Mouse (Mus musculus): ENCODE data around the gene Hdgfl2.
"Not testable (repeated sequence)": the region's sequence is repeated elsewhere in the genome, so short reads cannot be mapped to it uniquely, and the experiment has no call there.

The Hdgfl2 gene

DNA sequence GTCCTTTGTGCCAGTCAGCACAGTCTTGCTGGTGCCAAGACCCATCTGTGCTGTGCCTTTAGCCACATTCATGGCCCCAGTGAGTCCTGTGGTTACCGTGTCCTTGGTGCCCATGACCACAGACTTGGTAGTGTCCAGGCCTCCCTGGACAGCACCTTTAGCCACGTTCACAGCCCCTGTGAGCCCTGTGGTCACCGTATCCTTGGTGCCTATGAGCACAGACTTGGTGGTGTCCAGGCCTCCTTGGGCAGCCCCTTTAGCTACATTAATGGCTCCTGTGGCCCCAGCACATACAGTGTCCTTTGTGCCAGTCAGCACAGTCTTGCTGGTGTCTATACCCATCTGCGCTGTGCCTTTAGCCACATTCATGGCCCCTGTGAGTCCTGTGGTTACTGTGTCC is 27.0 kb downstream of the Hdgfl2 start:
- DNase-seq (ENCODE audit: low spot score), result not testable (repeated sequence)

DNA sequence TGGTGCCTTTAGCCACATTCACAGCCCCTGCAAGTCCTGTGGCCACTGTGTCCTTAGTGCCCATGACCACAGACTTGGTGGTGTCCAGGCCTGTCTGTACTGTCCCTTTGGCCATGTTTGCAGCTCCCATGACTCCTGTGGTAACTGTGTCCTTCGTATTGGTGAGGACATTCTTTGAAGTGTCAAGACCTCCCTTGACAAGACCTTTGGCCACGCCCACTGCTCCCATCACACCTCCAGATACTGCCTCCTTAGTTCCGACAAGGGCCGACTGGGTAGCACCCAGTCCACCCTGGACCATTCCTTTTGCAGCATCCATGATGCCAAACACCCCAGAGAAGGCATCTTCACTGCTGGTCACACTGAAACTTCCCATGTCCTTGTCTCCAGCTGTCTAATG is 27.5 kb downstream of the Hdgfl2 start:
- DNase-seq (ENCODE audit: low spot score), result no peak

DNA sequence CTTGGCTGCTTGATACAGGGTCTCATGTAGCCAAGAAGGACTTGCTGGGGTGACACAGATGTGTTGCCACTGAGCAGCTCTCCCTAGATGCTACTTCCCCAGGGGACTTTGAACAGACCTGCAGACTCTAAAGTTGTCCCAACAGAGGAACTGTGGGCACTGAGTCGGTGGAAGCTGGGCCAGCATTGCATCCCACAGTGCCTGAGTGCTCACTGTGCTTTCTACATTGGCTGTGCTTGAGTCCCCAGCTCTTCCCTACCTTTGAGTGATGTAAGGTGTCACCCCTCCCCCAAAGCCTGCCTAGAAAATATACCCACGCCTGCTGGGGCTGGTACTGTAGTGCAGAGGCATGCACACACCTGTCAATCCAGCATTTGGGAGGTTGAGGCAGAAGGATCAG is 28.3 kb downstream of the Hdgfl2 start:
- no peak for DNase-seq (ENCODE audit: low spot score)

DNA sequence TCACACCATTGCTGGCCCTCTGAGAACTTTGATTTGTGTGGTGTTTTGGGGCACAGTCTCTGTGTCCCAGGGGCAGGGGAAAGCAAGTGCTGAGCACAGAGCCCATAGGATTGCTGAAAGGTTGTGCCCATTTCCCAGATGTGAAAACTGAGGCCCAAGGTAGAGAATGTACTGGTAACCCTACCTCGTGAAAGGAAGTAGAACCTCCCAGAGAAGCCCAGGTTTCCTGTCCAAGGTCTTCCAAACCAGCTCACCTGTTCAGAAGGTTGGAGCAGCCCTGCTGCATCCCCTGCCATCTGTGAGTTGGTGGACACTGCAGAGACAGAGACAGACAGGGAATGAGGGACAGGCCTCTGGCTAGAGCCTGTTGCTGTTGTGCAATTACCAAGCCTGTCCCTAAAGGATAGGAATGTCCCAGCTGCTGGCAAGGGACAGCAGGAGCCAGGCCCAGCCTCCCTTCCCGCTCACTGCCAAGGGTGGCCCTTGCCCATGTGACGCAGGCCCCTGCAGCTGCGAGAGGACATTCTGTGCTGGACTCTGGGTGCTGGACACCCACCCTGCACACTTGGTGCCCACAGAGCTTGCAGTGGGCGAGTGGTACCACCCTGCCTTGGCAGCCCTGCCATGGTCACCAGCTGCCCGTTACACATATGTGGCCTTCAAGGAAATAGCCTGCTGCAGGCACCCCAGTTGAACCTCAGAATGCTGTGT is 29.1 kb downstream of the Hdgfl2 start:
- DNase-seq (ENCODE audit: low spot score), result no peak

DNA sequence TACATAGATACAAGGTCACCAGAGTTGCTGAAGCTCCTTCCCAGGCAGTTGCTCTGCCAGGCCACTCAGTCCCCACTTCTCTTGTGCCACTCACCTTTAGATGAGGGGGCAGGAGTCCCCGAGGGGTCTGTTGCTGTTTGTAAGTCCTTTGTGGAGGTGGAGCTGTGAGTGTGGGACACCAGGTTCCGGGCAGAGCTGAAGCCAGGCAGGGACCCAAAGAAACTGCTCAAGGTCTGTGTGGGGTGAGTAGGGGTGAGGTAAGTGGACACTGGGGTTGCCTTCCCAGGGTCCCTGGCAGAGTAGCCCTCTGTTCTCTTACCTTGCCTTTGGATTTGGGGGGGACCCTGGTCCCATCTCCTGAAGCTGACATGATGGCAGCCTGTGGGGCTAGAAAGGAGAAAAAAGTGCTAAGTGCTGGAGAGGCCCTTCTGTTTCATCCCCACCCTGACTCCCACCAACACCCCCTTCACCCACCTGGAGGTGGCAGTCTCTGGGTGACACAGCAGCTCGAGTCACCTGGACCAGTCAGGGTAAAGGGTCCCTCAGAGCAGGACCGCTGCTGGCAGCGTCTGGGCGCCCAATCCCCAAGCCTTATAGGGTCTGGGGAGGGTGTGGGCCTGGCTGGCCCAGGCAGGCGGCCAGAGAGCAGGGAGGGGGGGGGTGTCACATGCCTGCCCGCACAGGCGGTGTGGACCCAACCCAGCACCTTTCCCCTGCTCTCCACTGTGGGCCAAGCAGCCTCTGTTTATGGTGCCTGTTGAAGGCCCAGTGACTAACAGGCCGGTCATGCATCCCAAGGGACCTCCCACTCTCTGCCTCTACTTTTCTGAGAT is 30.0 kb downstream of the Hdgfl2 start, which contains the start of gene Plin4:
Gene Plin4 (minus strand): TSS at position 585 of the 833 bp plus-strand sequence.
- no peak for DNase-seq (ENCODE audit: low spot score)

DNA sequence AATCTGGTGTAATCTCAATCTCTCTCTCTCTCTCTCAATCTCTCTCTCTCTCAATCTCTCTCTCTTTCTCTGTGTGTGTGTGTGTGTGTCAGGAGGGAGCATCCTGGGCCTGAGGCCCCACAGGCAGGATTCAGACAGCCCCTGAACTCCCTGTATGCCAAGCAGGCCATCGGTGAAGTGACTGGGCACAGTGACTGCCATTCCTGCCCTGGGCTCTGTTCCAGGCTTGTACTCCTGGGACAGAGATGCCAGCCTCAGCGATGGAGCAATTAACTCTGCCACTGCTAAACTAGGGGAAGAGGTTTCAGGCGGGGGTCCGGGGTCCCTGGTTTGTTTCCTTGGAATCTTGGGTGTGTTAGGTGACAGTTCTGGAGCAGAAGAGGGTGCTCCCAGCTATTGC is 31.1 kb downstream of the Hdgfl2 start:
- no peak for DNase-seq (ENCODE audit: low spot score)

DNA sequence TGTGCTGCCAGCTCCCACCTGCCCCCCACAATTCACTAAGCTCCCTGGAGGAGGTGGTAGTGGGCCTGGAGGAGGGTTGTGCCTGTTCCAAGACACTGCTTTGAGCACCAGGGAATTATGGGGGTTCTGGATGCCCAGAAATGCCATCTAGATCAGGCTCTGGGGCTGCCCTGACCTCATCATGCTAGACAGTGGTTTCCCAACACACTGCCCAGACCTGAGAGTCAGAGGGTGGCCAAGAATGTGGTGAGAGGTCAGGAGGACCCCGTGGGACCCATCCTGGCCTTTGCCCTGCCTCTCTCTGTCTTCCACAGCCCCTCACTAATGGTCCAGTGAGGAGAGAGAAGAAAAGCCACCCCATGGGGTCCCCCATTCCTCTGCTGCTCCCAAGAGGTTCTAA is 31.6 kb downstream of the Hdgfl2 start:
- no peak for DNase-seq (ENCODE audit: low spot score)

DNA sequence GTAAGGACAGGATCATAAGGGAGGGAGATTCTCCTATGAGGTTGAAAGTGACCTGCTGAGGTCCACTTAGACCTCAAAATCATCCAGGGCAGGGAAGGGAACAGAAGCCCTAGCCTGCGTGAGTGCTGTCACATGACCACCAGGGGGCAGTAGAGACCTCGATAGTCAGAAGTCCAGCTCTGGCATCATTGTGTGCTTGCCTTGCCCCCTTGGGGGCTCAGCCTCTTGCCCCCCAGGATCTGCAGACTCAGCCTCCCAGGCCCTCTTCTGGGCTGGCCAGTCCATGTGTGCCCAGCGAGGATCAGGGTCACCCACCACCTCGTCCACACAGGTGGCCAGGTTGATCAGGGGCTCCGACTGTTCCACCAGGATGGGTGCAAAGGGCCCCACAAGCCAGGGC is 32.4 kb downstream of the Hdgfl2 start:
- no peak for DNase-seq (ENCODE audit: low spot score)

DNA sequence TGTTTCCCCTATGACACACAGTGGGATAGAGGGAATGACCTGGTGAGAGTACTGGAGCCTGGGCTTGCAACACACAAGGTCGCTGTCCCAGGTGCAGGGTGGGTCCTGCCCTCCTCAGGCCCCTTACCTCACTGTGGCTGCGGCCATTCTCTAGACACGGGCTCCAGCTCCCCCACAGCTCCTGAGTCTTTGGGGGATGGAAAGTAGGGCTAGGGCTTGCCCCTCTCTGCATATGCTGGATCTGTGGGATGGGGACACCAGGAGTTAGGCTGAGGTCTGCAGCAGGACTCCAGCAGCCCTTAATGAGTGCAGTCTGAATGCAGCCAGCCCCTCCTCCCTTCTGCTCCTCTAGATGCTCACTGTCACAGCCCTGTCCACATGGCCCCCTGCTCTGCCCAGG is 33.3 kb downstream of the Hdgfl2 start:
- DNase-seq (ENCODE audit: low spot score), result no peak

DNA sequence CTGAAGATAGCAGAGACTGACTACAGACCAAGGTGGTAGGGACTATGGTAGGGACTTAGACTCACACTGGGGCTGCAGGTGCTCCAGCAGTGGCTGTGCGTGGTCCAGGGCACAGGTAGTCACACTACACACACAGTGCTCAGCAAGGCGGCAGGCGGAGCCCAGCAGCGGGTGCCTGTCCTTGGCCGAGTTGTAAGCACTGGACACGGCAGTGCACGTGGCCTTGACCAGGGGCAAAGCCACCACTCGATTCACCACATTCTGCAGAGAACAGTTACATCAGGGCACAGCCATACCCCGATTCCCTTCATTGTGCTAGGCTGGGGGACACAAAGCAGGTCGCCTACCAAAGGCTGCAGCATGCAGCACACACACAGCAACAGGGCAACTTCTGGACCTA is 36.8 kb downstream of the Hdgfl2 start:
- DNase-seq (ENCODE audit: low spot score), result no peak

DNA sequence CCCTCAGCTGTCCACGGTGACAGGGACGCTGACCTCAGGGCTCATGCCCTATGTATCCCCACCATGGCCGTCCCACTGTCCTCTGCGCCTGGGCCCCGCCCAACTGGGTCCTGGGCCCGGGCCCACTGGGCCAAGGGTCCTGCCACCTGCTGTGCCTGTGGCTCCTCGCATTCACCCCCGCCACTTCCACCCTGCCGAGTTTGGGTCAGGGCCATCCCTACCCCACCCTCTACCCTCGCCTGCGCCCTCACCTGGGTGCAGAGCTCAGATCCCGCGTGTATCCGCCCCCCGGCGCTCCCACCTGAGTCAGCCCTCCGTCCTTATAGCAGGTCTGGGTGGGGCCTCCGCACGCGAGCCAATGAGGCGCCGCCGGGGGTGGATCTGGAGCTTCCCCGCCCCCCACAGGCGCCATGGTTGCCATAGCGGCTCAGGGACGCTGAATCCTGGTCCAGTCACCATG is 37.8 kb downstream of the Hdgfl2 start, which contains the start of gene Plin5:
Gene Plin5 (minus strand): TSS at position 346 of the 460 bp plus-strand sequence.
- no peak for DNase-seq (ENCODE audit: low spot score)

DNA sequence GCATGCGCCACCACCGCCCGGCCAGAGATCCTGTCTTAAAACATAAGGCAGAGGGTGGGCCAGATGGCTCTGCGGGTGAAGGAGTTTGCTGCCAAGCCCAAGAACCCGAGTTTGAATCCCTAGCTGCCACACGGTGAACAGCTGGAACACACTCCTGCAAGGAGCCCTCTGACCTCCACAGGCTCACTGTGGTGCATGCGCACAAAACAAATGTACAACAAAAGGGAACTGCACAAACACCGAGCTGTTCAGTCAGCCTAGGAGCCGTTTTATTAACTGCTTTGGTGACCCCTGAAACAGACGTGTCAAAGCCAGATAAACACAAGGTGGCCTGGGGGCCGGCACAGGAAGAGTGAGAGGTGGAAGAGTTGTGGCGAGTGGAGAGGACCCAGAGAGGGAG is 40.0 kb downstream of the Hdgfl2 start:
- no peak for DNase-seq (ENCODE audit: low spot score)

DNA sequence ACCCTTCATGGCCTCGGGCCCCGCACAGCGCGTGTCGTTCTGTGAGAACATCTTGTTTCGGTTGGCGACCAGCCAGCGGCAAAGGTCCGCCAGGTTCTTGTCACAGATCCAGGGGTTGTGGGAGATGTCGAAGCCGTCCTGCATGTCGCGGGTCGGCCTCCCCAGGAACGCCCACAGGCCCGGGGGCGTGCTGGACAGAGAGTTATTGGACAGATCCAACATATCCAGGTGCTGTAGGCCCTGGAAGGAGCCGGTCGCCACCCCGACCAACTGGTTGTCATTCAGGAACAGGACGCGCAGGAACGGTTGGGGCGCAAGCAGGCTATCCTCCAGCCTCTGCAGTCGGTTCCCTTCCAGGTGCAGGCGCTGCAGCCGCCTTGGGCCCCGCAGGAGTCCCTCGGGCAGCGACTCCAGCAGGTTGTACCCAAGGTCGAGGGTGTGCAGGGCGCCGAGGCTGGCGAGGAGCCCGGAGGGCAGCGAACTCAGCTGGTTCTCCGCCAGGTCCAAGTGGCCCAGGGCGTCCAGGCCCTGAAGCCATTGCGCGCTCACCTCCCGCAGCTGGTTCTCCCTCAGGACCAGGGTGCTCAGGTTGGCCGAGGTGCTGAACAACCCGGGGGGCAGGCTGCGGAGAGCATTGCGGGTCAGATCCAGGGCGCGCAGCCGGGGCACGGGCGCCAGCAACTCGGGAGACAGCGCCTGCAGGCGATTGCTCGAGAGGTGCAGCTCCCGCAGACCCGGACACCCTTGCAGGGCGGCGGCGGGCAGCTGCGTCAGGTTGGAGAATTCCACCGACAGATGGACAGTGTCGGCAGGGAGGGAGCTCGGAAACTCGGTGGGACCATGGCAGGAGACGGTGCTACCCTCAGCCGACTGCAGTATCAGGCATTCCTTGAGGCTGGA is 40.8 kb downstream of the Hdgfl2 start:
- DNase-seq (ENCODE audit: low spot score), result no peak

DNA sequence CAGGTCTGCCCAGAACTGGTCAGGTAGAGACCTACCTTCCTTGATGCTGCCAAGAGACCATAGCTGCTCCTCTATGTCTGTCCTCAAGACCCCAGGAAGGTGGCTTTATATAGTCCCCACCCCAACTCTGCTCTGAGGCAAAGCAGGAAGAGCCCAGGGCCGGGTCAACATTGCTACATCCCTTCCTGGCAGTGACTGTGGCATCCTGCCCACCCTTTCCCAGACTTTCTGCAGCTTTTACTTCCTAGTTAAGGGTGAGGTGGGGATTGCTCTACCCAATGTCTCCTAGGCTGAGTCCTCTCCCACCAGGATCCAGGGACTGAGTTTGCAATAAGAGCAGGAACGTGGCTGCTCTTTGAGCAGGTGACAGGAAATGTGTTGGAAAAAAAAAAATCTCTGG is 42.4 kb downstream of the Hdgfl2 start, which contains the start of gene Lrg1:
Gene Lrg1 (minus strand): TSS at position 176 of the 400 bp plus-strand sequence.
- no peak for DNase-seq (ENCODE audit: low spot score)

DNA sequence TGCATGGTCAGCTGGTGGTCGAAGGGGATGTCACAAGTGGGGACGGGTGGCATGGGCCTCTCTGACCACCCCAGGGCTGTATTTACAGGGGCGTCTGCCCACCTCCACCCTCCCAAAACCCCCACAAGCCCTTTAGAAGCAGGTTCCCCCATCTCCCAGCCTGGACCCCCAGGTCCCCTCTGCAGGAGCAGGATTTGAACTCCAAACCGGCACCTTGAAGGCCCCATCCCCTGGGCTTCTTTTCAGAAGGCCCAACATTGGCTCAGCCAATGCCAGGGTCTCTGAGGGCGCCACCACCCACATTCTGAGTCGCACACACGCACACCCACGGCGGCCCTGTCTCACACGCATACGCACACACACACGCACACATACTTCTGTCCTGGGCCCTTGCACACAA is 43.7 kb downstream of the Hdgfl2 start:
- DNase-seq (ENCODE audit: low spot score), result no peak

DNA sequence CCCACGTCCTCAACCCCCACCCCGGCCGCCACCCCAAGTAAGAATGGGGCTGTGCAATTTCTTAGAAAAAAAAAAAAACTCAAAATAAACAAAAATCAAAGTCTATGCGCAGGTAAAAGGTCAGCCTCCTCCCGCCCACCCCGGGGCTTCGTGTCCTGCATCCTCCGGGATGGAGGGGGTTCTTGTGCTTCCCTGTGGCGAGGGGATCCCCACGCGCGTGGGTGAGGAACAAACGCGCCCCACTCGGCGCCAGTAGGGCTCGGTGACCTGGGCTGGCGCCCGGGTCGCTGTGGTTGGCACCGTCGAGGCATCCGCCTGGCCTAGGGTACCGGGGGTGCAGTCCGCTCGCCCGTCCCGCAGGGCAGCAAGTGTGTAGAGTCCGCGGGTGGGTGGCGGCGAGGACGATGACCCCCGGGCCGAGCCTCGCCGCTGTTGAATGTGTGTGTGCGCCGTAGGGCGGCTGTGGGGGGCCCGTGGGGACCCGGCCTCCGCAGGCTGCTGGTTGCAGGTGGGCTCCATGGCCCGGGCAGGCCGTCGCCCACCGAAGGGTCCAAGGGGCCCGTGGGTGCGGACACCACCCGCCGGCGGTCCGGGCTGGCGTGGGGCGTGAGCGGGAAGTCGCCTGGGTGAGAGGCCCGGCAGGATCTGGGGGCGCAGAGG is 44.4 kb downstream of the Hdgfl2 start:
- no peak for DNase-seq (ENCODE audit: low spot score)

DNA sequence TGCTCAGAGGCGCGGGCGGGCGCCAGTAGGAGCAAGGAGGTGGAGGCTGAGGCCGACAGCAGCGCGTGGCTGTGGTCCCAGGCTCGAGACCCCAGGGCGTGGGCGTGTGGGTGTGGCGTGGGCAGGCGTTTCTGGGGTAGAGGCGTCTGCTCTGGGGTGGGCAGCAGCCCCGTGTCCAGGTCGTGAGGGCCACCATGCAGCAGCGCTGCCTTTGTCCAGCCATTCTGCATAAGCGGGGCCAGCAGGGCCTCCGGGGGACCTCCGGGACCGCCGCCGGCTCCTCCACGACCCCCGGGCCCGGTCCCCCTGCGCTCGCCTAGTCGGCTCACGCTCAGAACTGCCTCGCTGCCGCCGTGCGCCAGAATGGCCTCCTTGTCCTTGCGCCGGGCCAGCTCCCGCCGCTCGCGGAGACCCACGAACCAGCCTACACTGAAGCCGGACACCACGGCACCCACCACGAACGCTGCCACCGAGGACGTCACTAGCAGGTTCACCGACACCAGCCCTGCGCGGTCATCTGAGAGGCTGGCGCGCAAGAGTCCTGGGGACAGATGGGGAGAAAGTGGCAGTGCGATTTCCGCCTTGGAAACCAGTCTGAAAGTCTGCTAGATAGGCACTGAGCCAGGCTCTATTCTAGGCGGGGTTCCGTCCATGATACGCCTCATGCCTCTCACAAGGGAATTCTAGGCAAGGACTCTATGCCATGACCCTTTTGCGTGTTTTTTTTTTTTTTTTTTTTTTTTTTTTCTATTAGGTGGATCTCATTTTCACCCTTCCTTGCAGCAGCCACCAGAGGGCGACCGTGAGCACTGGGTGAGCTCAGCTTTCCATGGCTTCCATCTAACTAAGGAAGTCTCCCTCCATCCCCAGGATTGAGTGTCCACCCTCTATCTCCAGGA is 45.2 kb downstream of the Hdgfl2 start:
- DNase-seq (ENCODE audit: low spot score), result no peak

DNA sequence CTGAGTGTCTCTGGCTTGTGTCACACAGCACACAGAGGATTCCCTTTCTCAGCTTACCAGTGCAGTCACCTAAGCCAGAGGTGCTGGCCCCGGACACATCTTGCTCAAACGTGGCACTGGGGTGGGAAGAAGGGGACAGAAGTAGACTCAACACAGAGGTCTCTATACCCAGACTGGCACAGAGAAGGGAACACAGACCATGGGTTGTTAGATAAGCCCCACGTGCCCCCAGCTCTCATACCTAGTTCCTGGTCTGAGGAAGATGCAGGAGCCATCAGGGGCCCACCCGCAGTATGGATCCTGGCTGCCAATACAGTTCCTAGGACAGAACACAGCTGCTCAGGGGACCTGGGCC is 45.8 kb downstream of the Hdgfl2 start:
- DNase-seq (ENCODE audit: low spot score), result no peak

DNA sequence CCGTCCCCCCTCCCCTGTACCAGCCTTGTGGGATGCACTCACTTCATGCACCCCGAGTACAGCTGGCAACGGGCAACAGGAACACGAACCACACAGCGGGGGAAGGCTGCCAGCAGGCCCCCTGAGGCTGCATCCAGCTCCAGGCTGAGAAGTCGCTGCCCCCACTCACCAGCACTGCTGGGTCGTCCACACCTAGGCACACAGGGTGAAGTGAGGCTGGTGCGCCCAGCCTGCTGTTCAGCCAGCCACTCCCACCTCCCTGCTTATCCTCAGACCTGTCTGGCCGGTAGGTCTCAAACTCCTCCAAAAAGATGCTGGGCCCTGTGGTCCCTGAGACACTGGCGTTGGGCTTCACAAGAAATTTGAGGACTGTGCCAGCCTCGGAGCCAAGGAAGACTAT is 46.7 kb downstream of the Hdgfl2 start:
- DNase-seq (ENCODE audit: low spot score), result no peak

DNA sequence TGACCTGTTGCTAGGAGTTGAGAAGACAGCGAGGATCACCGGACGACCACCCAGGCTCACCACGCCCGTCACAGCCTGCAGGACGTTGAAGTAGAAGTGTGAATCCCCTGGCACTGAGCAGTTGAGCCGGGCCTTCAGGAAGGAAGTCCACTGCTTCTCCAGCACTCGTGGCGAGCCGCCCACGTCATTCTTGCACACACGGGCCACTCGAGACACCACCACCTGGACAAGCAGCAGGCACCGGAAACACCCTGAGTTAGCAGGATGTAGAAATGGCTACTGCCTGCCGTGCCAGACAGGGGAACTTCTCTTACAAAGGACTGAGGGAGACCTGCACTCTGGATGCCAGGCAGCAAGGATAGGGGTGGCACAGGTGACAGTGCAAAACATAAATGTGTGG is 48.8 kb downstream of the Hdgfl2 start:
- DNase-seq (ENCODE audit: low spot score), result no peak

DNA sequence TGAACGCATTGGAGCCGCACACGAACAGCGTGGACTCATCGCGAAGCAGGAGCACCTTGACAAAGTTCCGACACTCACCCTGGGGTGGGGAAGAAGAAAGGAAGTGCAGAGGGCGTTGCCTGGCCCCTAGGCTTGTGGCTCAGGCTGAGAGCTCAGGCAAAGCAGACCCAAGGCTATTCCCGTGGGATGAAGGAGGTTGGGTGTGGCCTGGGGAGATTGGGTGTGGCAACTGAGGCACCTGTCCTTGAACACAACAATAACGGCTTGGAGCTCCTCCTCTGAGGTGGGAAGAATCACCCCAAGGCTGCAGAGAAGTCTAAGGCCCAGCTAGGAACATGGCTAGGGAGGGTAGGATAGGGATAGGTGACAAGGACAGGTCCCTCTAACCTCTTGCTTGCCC is 51.7 kb downstream of the Hdgfl2 start:
- DNase-seq (ENCODE audit: low spot score), result no peak

Data from layer of hippocampus, adult 9-10 months (tissue).